Mouse (Mus musculus) monocyte, adult 59 days (primary cell): ENCODE data around the gene Odf3. TPM values are rescaled to one million over a fixed set of nuclear protein-coding genes. Genes with fewer than 3 reads are reported as not detected.

Experiments used
- total RNA-seq, 2 experiments: library from RNA; stranded (reverse); gene quantifications; one replicate each; pipeline ENCODE4 v1.2.4; 2023

Gene Odf3
- not detected for total RNA-seq

GRCm38 (mm10) chr7:140847755-140848580 lies at the start of gene Odf3:
Gene Odf3, plus strand, starts transcription at chr7:140847805.

GRCm38 (mm10) chr7:140821653-140822329 lies 25.8 kb upstream of the Odf3 start, which contains the start of gene Zfp941:
Gene Zfp941, minus strand, starts transcription at chr7:140822178.

GRCm38 (mm10) chr7:140834968-140835757 lies 12.4 kb upstream of the Odf3 start, which contains the start of gene Urah:
Gene Urah, plus strand, starts transcription at chr7:140835018.

GRCm38 (mm10) chr7:140844905-140845665 lies 2.5 kb upstream of the Odf3 start, which contains the start of gene Scgb1c1:
Gene Scgb1c1, plus strand, starts transcription at chr7:140845547.

GRCm38 (mm10) chr7:140855860-140856784 lies 8.5 kb downstream of the Odf3 start, which contains the start of gene Gm45785:
Gene Gm45785, minus strand, starts transcription at chr7:140856331.

GRCm38 (mm10) chr7:140856785-140857549 lies 9.4 kb downstream of the Odf3 start, which contains the start of gene Ric8a:
Gene Ric8a, plus strand, starts transcription at chr7:140856957.

GRCm38 (mm10) chr7:140857550-140858505 lies 10.2 kb downstream of the Odf3 start, which contains the start of gene Bet1l:
Gene Bet1l, minus strand, starts transcription at chr7:140857577.

GRCm38 (mm10) chr7:140881696-140882468 lies 34.3 kb downstream of the Odf3 start, which contains the start of the genes Psmd13 and Sirt3:
Gene Psmd13, plus strand, starts transcription at chr7:140881968.
Gene Sirt3, minus strand, starts transcription at chr7:140882309.

GRCm38 (mm10) chr7:140900220-140900619 lies 52.6 kb downstream of the Odf3 start, which contains the start of gene Cox8b:
Gene Cox8b, minus strand, starts transcription at chr7:140900446.

Other genes starting within 250 kb of the Odf3 start
- not detected for gene Olfr46, start 246.5 kb upstream of the Odf3 start, total RNA-seq
- gene Olfr61, start 218.8 kb upstream of the Odf3 start, total RNA-seq, result not detected
- not detected for gene Olfr53, start 201.4 kb upstream of the Odf3 start, total RNA-seq
- not detected for gene Olfr539, start 187.9 kb upstream of the Odf3 start, total RNA-seq
- gene Olfr45, start 165.9 kb upstream of the Odf3 start, total RNA-seq, result not detected
- not detected for gene Olfr541, start 150.5 kb upstream of the Odf3 start, total RNA-seq
- gene Cyp2e1, start 84.1 kb upstream of the Odf3 start, total RNA-seq, result not detected
- gene Syce1, start 60.0 kb upstream of the Odf3 start, total RNA-seq, result not detected
- gene Zfp941, start 25.6 kb upstream of the Odf3 start, total RNA-seq, result under 1 TPM in 1 of 2 experiments, not detected in 1; 0.16 TPM
- not detected for gene Urah, start 12.8 kb upstream of the Odf3 start, total RNA-seq
- gene Scgb1c1, start 2.3 kb upstream of the Odf3 start, total RNA-seq, result not detected
- gene Gm45785, start 8.5 kb downstream of the Odf3 start, total RNA-seq, result not detected
- 100 to 1,000 TPM in 1 of 2 experiments, 10 to 100 TPM in 1; 99.0 to 111 TPM for gene Ric8a, start 9.2 kb downstream of the Odf3 start, total RNA-seq
- 10 to 100 TPM; 20.9 to 27.1 TPM for gene Bet1l, start 9.8 kb downstream of the Odf3 start, total RNA-seq
- gene Psmd13, start 34.2 kb downstream of the Odf3 start, total RNA-seq, result 10 to 100 TPM; 75.0 to 81.5 TPM
- 10 to 100 TPM; 11.4 to 16.2 TPM for gene Sirt3, start 34.5 kb downstream of the Odf3 start, total RNA-seq
- not detected for gene Cox8b, start 52.6 kb downstream of the Odf3 start, total RNA-seq
- gene Nlrp6, start 73.1 kb downstream of the Odf3 start, total RNA-seq, result not detected
- 10 to 100 TPM; 21.1 to 25.3 TPM for gene Pgghg, start 93.6 kb downstream of the Odf3 start, total RNA-seq
- 1 to 10 TPM; 3.9 to 6.1 TPM for gene Ifitm5, start 102.5 kb downstream of the Odf3 start, total RNA-seq
- gene Gm45717, start 108.1 kb downstream of the Odf3 start, total RNA-seq, result not detected
- gene Ifitm2, start 108.2 kb downstream of the Odf3 start, total RNA-seq, result 1,000 to 10,000 TPM; 1,104 to 1,118 TPM
- 10 to 100 TPM; 85.9 to 92.5 TPM for gene Ifitm1, start 119.4 kb downstream of the Odf3 start, total RNA-seq
- gene Ifitm3, start 163.0 kb downstream of the Odf3 start, total RNA-seq, result 1,000 to 10,000 TPM; 1,975 to 2,125 TPM
- 100 to 1,000 TPM; 424 to 464 TPM for gene Ifitm6, start 170.1 kb downstream of the Odf3 start, total RNA-seq
- not detected for gene Gm17387, start 181.3 kb downstream of the Odf3 start, total RNA-seq
- gene B4galnt4, start 213.3 kb downstream of the Odf3 start, total RNA-seq, result under 1 TPM in 1 of 2 experiments, not detected in 1; 0.27 TPM
- 1 to 10 TPM; 5.5 to 7.9 TPM for gene Pkp3, start 230.4 kb downstream of the Odf3 start, total RNA-seq